Mouse (Mus musculus) mesoderm, embryonic 11.5 days (tissue): ENCODE measurements around the gene P4ha1.

ENCODE experiments used
- DNase-seq: peaks from one replicate; pipeline ENCODE4 v3.0.0-alpha.2; 2012; ENCODE audit warnings: low read depth, low spot score

P4ha1 gene

GRCm38 (mm10) chr10:59323488-59324161, 529 bp downstream of the P4ha1 start:
- peak; percentile 67 for DNase-seq

GRCm38 (mm10) chr10:59324311-59325165, 1.4 kb downstream of the P4ha1 start:
- peak; percentile 63 for DNase-seq

- no peak for DNase-seq
Measured at GRCm38 (mm10) chr10:59326612-59327315, 3.7 kb downstream of the P4ha1 start.

- DNase-seq: no peak
Measured at GRCm38 (mm10) chr10:59327316-59327710, 4.2 kb downstream of the P4ha1 start.

GRCm38 (mm10) chr10:59331546-59332256, 8.6 kb downstream of the P4ha1 start:
- DNase-seq: no peak

GRCm38 (mm10) chr10:59333400-59333799, 10.3 kb downstream of the P4ha1 start:
- no peak for DNase-seq

- no peak for DNase-seq
Measured at GRCm38 (mm10) chr10:59334899-59335798, 12.1 kb downstream of the P4ha1 start.

GRCm38 (mm10) chr10:59336124-59336523, 13.0 kb downstream of the P4ha1 start:
- no peak for DNase-seq

- no peak for DNase-seq
Measured at GRCm38 (mm10) chr10:59346560-59346959, 23.5 kb downstream of the P4ha1 start.

GRCm38 (mm10) chr10:59348200-59348599, 25.1 kb downstream of the P4ha1 start:
- no peak for DNase-seq

GRCm38 (mm10) chr10:59349536-59349935, 26.4 kb downstream of the P4ha1 start:
- no peak for DNase-seq

- DNase-seq: no peak
Measured at GRCm38 (mm10) chr10:59353065-59353464, 30.0 kb downstream of the P4ha1 start.

GRCm38 (mm10) chr10:59354120-59354519, 31.0 kb downstream of the P4ha1 start:
- DNase-seq: no peak

- DNase-seq: no peak
Measured at GRCm38 (mm10) chr10:59355020-59355419, 31.9 kb downstream of the P4ha1 start.

GRCm38 (mm10) chr10:59358744-59359143, 35.6 kb downstream of the P4ha1 start:
- no peak for DNase-seq

- no peak for DNase-seq
Measured at GRCm38 (mm10) chr10:59363208-59363607, 40.1 kb downstream of the P4ha1 start.

GRCm38 (mm10) chr10:59364551-59364950, 41.5 kb downstream of the P4ha1 start:
- no peak for DNase-seq

GRCm38 (mm10) chr10:59365804-59366589, 42.9 kb downstream of the P4ha1 start:
- no peak for DNase-seq

- no peak for DNase-seq
Measured at GRCm38 (mm10) chr10:59366746-59367145, 43.6 kb downstream of the P4ha1 start.

- DNase-seq: no peak
Measured at GRCm38 (mm10) chr10:59367206-59367605, 44.1 kb downstream of the P4ha1 start.
